Mouse (Mus musculus) megakaryocyte-erythroid progenitor cell, adult 5 weeks (primary cell): ENCODE measurements around the gene Cbln3. TPM values are rescaled to one million over a fixed set of nuclear protein-coding genes. Genes with fewer than 3 reads are reported as not detected.

Experiments used
- polyA plus RNA-seq: library from polyadenylated mRNA; stranded (reverse); fragments of >175 nt; gene quantifications from 2 replicates; pipeline ENCODE4 v1.2.3, GENCODE M21; 2012

The Cbln3 gene
- 0.09 and 0.34 TPM in 2 replicates for polyA plus RNA-seq

DNA sequence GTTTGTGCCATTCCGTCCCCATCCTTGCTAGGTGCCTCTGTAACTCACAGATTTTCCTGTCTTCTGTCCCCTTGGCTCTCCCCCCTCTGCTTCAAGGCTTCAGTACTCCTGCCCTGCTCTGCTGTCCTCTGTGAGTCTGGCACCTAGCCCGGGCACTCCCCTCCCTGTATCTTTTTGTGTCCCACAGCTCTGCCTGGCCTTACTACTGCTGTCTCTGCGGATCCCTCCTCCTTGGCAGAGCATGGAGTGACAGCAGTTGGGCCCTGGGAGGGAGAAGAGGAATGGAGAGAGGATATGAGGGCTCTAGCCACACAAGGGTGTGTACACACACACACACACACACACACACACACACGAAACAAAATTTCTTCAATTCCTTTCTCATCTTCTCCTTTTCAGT, at the start of gene Cbln3:
Gene Cbln3, minus strand, starts transcription at position 227 of the 400 bp plus-strand sequence.

GRCm38 (mm10) chr14:55899701-55900413, 15.7 kb upstream of the Cbln3 start, which contains the start of gene Sdr39u1:
Gene Sdr39u1 (minus strand): TSS chr14:55900293.

GRCm38 (mm10) chr14:55884713-55885113, 521 bp upstream of the Cbln3 start, which contains the start of gene Khnyn:
Gene Khnyn (plus strand): TSS chr14:55884947.

DNA sequence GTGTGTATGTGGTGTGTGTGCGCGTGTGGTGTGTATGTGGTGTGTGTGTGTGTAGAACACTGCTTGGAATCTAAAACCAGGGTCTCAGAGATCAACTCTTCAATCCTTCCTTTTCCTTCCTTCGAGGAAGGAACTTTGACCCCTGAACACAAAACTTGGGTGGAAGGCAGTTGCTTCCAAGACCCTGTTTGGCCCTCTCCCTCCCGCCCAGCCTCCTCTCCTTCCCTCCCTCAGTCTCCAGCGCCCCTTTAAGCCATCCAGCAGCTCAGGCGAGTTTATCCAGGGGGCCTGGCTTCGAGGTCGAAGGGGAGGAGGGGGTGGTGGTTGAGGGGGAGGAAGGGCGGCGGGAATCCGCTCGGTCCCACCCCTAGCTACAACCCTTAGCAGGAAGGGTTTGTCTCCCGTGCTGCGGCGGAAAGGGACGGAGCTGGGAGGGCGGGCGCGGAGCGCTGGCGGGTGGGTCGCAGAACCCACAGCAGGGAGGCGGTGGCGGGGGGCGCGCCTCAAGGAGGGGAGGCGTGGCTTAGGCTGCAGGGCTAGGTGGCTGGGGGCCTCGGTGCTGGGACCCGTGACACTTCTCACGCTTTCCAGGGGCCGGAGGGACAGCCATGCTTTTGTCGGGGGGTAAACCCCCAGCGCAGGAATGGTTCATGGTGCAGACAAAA, 30.4 kb downstream of the Cbln3 start, which contains the start of gene Nynrin:
Gene Nynrin, plus strand, starts transcription at position 390 of the 665 bp plus-strand sequence.

Other genes with a start within 250 kb of the Cbln3 start
- 62.9 and 90.9 TPM in 2 replicates for gene Ipo4, start 248.4 kb downstream of the Cbln3 start, polyA plus RNA-seq
- 1.4 and 1.5 TPM in 2 replicates for gene Gm49378, start 246.5 kb downstream of the Cbln3 start, polyA plus RNA-seq
- gene Tm9sf1, start 240.6 kb downstream of the Cbln3 start, polyA plus RNA-seq = 19.0 and 19.4 TPM in 2 replicates
- gene Tssk4, start 234.2 kb downstream of the Cbln3 start, polyA plus RNA-seq = 0.07 TPM in 1 of 2 replicates, not detected in the other
- 13.6 and 17.8 TPM in 2 replicates for gene Mdp1, start 223.9 kb downstream of the Cbln3 start, polyA plus RNA-seq
- 23.9 and 24.7 TPM in 2 replicates for gene Gmpr2, start 212.5 kb downstream of the Cbln3 start, polyA plus RNA-seq
- gene Nedd8, start 212.3 kb downstream of the Cbln3 start, polyA plus RNA-seq = 102 and 110 TPM in 2 replicates
- 31.6 and 41.8 TPM in 2 replicates for gene Tinf2, start 202.6 kb downstream of the Cbln3 start, polyA plus RNA-seq
- gene Tgm1, start 170.5 kb downstream of the Cbln3 start, polyA plus RNA-seq = 4.6 and 5.6 TPM in 2 replicates
- gene Rabggta, start 162.1 kb downstream of the Cbln3 start, polyA plus RNA-seq = 30.6 and 31.0 TPM in 2 replicates
- 3.9 and 5.5 TPM in 2 replicates for gene Dhrs1, start 138.7 kb downstream of the Cbln3 start, polyA plus RNA-seq
- gene Nop9, start 138.7 kb downstream of the Cbln3 start, polyA plus RNA-seq = 30.4 and 53.0 TPM in 2 replicates
- 0.31 and 0.45 TPM in 2 replicates for gene Cideb, start 125.9 kb downstream of the Cbln3 start, polyA plus RNA-seq
- 0.83 and 1.1 TPM in 2 replicates for gene Ltb4r2, start 123.0 kb downstream of the Cbln3 start, polyA plus RNA-seq
- gene Ltb4r1, start 118.4 kb downstream of the Cbln3 start, polyA plus RNA-seq = 33.3 and 45.8 TPM in 2 replicates
- 0.09 and 0.10 TPM in 2 replicates for gene Adcy4, start 100.3 kb downstream of the Cbln3 start, polyA plus RNA-seq
- 63.9 and 71.4 TPM in 2 replicates for gene Ripk3, start 95.5 kb downstream of the Cbln3 start, polyA plus RNA-seq
- 0.15 and 0.40 TPM in 2 replicates for gene Nfatc4, start 61.2 kb downstream of the Cbln3 start, polyA plus RNA-seq
- gene Nynrin, start 30.4 kb downstream of the Cbln3 start, polyA plus RNA-seq = 4.9 and 6.6 TPM in 2 replicates
- 10.5 and 16.6 TPM in 2 replicates for gene Khnyn, start 555 bp upstream of the Cbln3 start, polyA plus RNA-seq
- 10.6 and 15.2 TPM in 2 replicates for gene Sdr39u1, start 15.9 kb upstream of the Cbln3 start, polyA plus RNA-seq
- 0.06 TPM in 1 of 2 replicates, not detected in the other for gene Cma1, start 60.3 kb upstream of the Cbln3 start, polyA plus RNA-seq
- gene Cma2, start 66.6 kb upstream of the Cbln3 start, polyA plus RNA-seq = not detected in 2 replicates
- gene Mcpt1, start 133.6 kb upstream of the Cbln3 start, polyA plus RNA-seq = not detected in 2 replicates
- not detected in 2 replicates for gene Mcpt9, start 146.1 kb upstream of the Cbln3 start, polyA plus RNA-seq
- gene Mcpt2, start 157.6 kb upstream of the Cbln3 start, polyA plus RNA-seq = not detected in 2 replicates
- gene Mcpt4, start 177.9 kb upstream of the Cbln3 start, polyA plus RNA-seq = not detected in 2 replicates
- gene Mcpt8, start 200.9 kb upstream of the Cbln3 start, polyA plus RNA-seq = 6.3 and 6.6 TPM in 2 replicates
- 802 and 1,283 TPM in 2 replicates for gene Ctsg, start 218.2 kb upstream of the Cbln3 start, polyA plus RNA-seq
- not detected in 2 replicates for gene Gzme, start 236.2 kb upstream of the Cbln3 start, polyA plus RNA-seq
- gene Gzmd, start 248.2 kb upstream of the Cbln3 start, polyA plus RNA-seq = not detected in 2 replicates